Mouse (Mus musculus) limb, embryonic 14.5 days (tissue): ENCODE measurements around the gene Tmem88. TPM values are rescaled to one million over a fixed set of nuclear protein-coding genes. Genes with fewer than 3 reads are reported as not detected.

Source experiments
- ATAC-seq: fragments of 200-750 bp; cut with Nextera tagmentation; 2 replicates; pipeline ENCODE4 v1.8.0; 2017; ENCODE audit warnings: low read depth, moderate number of reproducible peaks, moderate TSS enrichment; ENCODE audit not compliant: low FRiP score
- DNase-seq: peaks from one replicate; pipeline ENCODE4 v3.0.0-alpha.2; 2015; ENCODE audit warnings: low spot score
- H3K27ac ChIP-seq: fragments of 300-500 bp; sonication (generic); replicated peaks from 2 replicates; pipeline ENCODE4 v1.5.1; 2014; ENCODE audit warnings: low read depth, mild to moderate bottlenecking, low read length, moderate library complexity, mixed read lengths
- H3K27me3 ChIP-seq: fragments of 300-500 bp; sonication (generic); 2 replicates; pipeline ENCODE4 v1.6.1; 2014; ENCODE audit warnings: low read length, mixed read lengths; ENCODE audit not compliant: control insufficient read depth, insufficient read depth
- H3K36me3 ChIP-seq: fragments of 300-500 bp; sonication (generic); 2 replicates; pipeline ENCODE4 v1.6.1; 2014; ENCODE audit warnings: mild to moderate bottlenecking, low read length, moderate library complexity, mixed read lengths; ENCODE audit not compliant: control insufficient read depth, insufficient read depth
- H3K4me1 ChIP-seq: fragments of 300-500 bp; sonication (generic); 2 replicates; pipeline ENCODE4 v1.6.1; 2014; ENCODE audit warnings: antibody characterized with exemption, low read length, mixed read lengths; ENCODE audit not compliant: control insufficient read depth, insufficient read depth
- H3K4me2 ChIP-seq: fragments of 300-500 bp; sonication (generic); replicated peaks from 2 replicates; pipeline ENCODE4 v1.6.1; 2014; ENCODE audit warnings: low read depth, mild to moderate bottlenecking, low read length, moderate library complexity; ENCODE audit not compliant: severe bottlenecking
- H3K4me3 ChIP-seq: fragments of 300-500 bp; sonication (generic); replicated peaks from 2 replicates; pipeline ENCODE4 v1.5.1; 2014; ENCODE audit warnings: low read length
- H3K9ac ChIP-seq: fragments of 300-500 bp; sonication (generic); 2 replicates; pipeline ENCODE4 v1.6.1; 2014; ENCODE audit warnings: mild to moderate bottlenecking, low read depth, low read length, moderate library complexity; ENCODE audit not compliant: severe bottlenecking
- H3K9me3 ChIP-seq: fragments of 300-500 bp; sonication (generic); 2 replicates; pipeline ENCODE4 v1.6.1; 2016; ENCODE audit warnings: low read length; ENCODE audit not compliant: control insufficient read depth
- POLR2A ChIP-seq: fragments of 200-500 bp; IDR thresholded peaks from 2 replicates; pipeline ENCODE4 v1.8.0; 2012; ENCODE audit warnings: inconsistent platforms, mild to moderate bottlenecking, moderate library complexity, borderline replicate concordance; ENCODE audit not compliant: insufficient read depth, insufficient read length; ENCODE audit errors: extremely low read depth
- WGBS: fragments of 180-500 bp; shearing (Covaris S2); extraction: QIAGEN DNeasy Blood & Tissue Kit; methylation state at CpG from one replicate; pipeline ENCODE4 v1.1.7; 2014; 5-methylcytosine and 5-hydroxymethylcytosine counted together
- polyA plus RNA-seq, 2 experiments: library from polyadenylated mRNA; depleted of rRNA in 1 of 2; stranded (reverse) in 1 of 2; unstranded in 1 of 2; fragments of >200 nt; fragmentation: Nextera tagmentation in 1 of 2; extraction: Ambion mirVana in 1 of 2; gene quantifications; 2 replicates each; pipeline versions ENCODE4 v1.2.1 to v1.2.3; 2012 to 2014

Gene Tmem88
- polyA plus RNA-seq, 2 experiments: 17.0 to 18.9 TPM

- 16% methylated on average over 2 of the region's 2 CpGs for WGBS
- Histone ChIP-seq H3K4me2 (peak overlapping the region; percentile 94), H3K4me3 (peak overlapping the region; percentile 94), H3K9me3 (no peaks in the 10 kb centered on the region), H3K36me3 (peaks cover 20% of the 10 kb centered on the region), H3K27ac (peak overlapping the region; percentile 100), H3K27me3 (no peaks in the 10 kb centered on the region), H3K9ac (peak overlapping the region; percentile 100), H3K4me1 (peaks cover 31% of the 10 kb centered on the region)
- TF ChIP-seq POLR2A: no peak
- DNase-seq (peak; percentile 38), ATAC-seq (no peak)
These were observed 27.8 kb downstream of the Tmem88 start for GRCm38 (mm10) chr11:69369990-69370816.

DNA sequence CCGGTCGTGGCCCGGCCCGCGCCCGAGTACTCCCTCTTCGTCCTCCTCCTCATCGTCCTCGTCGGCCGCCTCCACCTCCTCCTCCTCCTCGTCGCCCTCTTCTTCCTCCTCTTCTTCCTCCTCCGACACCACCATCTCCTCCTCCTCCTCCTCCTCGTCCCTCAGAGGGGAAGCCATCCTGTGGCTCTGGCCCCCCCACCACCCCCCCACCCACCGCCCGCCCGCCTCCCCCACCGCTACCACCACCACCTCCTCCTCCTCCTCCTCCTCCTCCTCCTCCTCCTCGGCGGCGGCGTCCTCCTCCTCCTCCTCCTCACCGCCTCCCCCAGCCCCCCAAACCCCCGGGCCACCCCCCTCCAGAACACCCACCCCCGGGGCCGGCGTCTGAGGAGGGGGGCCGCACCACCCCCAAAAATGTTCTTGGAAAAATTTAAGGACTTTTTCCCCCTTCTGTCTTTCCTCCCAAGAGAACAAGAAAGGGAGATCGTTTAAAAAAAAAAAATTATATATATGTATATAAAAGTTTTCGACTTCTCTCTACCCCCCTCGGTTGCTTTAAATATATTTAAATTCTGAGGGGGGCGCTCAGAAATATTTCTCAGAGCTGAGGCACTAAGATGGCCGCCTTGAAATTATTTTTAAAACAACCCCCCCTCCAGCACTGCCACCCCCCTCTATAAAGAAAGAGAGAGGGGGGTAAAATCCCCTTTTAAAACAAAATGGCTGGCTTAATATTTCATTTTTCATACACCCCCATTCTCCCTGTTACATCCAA lies 28.6 kb downstream of the Tmem88 start, which contains the start of gene Chd3:
TSS of gene Chd3 (minus strand) at position 192 of the 775 bp plus-strand sequence.
- Histone ChIP-seq H3K4me3 (peak within 1 kb of the TSS; percentile 94), H3K4me1 (peaks cover 39% of the 10 kb centered on the region), H3K9me3 (no peaks in the 10 kb centered on the region), H3K4me2 (peak within 1 kb of the TSS; percentile 94), H3K27ac (peak within 1 kb of the TSS; percentile 100), H3K27me3 (no peaks in the 10 kb centered on the region), H3K9ac (peak within 1 kb of the TSS; percentile 100), H3K36me3 (peaks cover 17% of the 10 kb centered on the region)
- no peak for ATAC-seq
- TF ChIP-seq POLR2A: no peak
- DNase-seq: peak; percentile 8
- under 1% methylated on average over 14 of the region's 34 CpGs for WGBS

DNA sequence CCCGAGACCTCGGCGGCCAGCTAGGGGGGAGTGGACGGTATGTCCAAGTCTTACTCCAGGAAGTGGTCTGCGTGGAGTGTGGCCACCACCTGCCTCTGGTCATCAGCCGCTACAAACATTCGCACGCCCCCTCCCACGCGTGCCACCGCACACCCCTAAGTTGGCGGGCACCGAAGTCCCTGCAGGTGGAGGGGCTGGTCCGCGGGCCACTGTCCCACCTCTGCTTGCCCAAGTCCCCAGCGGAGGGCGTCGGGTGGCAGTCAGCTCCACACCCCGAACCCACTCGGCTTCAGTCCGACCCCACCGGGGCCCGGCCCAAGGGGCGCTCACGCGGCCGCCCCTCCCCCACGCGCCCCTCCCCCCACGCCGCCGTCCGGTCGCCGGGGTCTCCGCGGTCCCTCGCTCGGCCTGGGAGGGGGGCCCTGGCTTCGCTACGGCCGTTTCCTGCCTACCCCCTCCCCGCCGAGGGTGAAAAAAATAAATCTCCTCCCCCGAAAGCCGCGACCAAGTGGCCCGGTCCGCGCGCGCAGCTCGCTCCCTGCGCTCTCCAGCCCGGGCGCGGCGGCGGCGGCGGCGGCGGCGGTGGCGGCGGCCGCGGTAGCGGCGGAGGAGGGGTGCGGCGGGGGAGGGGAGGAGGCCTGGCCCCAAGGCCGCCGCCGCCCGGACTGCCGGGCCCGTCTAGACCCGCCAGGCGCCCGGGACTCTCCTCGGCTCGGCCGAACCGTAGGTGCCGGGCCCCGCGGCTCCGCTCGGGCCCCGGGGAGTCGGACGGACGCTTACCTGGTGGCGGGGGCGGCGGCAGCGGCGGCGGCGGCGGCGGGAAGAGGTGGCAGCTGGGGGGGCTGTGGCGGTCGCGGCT lies 29.4 kb downstream of the Tmem88 start:
- H3K4me3 ChIP-seq: peak overlapping the region; percentile 94
- no peaks in the 10 kb centered on the region for H3K9me3 ChIP-seq
- WGBS: under 1% methylated on average over 51 of the region's 106 CpGs
- H3K27me3 ChIP-seq: no peaks in the 10 kb centered on the region
- peak overlapping the region; percentile 100 for H3K27ac ChIP-seq
- DNase-seq (peak; percentile 29), ATAC-seq (no peak)
- peak overlapping the region; percentile 94 for H3K4me2 ChIP-seq
- H3K4me1 ChIP-seq: peaks cover 47% of the 10 kb centered on the region
- peak overlapping the region; percentile 100 for H3K9ac ChIP-seq
- H3K36me3 ChIP-seq: peaks cover 17% of the 10 kb centered on the region
- no peak for TF ChIP-seq POLR2A

DNA sequence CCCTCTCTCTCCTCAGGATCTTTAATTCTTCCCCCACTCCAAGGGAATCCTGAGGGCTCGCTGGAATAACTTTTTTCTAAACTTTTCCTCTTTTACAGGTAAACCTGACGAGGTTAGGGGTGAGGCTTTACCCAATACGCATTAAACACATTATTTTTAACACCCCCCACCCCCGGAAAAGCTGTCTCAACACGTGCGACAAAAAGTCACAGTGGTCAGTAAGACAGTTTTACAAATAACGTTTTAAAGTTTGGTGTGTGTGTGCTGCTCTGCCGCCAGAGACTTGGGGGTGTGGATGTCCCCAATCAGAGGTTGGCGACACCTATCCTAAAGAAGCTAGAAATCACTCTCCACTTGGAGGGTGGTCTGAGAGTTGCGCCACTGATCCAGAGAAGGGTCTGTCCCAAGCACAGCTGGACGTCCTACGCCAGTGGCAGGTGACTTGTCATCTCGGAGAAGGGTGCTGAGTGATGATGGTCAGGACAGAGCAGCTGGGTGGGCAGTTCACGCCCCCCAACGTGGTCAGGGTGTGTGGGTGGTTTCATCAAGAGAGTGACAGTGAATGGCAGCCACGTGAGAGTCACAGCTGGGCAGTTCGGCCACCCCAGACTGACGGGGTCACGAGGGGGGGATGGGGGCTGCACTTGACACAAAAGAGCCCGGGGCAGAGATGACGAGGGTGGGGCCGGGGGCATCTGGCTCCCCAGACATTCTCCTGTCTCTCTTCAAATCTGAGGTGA lies 30.2 kb downstream of the Tmem88 start:
- peaks cover 48% of the 10 kb centered on the region for H3K4me1 ChIP-seq
- TF ChIP-seq POLR2A: no peak
- no peak for ATAC-seq
- peak overlapping the region; percentile 94 for H3K4me2 ChIP-seq
- H3K27ac ChIP-seq: peak overlapping the region; percentile 100
- no peaks in the 10 kb centered on the region for H3K27me3 ChIP-seq
- peaks cover 17% of the 10 kb centered on the region for H3K36me3 ChIP-seq
- no peaks in the 10 kb centered on the region for H3K9me3 ChIP-seq
- peak overlapping the region; percentile 100 for H3K9ac ChIP-seq
- peak; percentile 41 for DNase-seq
- WGBS: 2% methylated on average over 22 of the region's 22 CpGs
- H3K4me3 ChIP-seq: peak overlapping the region; percentile 94
